Mouse (Mus musculus): ENCODE measurements around the gene Fgf3.

Gene Fgf3

DNA sequence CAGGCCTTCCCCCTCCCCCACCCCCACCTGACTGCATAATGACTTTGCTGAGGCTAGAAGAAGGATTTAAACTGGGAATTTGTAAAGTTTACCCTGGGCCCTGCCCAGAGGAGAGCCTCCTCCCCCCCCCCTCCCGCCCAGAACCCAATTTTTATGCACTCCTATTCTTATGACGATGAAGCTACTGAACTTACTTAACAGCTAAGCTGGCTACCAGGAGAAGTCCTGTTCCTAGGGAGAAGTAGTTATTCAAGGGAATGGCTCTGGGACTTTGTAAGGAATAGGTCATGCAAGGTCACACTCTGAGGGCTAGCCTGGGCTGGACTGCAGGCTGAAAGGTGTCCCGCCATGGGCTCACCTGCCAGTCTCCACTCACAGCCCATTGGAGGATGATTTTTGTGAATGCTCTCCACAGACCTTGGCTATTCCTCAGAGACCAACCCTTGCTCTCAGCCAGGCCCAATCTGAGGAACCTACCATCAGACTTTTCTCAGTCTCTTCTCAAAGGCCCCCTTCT, 20.0 kb downstream of the Fgf3 start:
- in situ Hi-C loops (cut with MseI, MboI) = no loop called here

DNA sequence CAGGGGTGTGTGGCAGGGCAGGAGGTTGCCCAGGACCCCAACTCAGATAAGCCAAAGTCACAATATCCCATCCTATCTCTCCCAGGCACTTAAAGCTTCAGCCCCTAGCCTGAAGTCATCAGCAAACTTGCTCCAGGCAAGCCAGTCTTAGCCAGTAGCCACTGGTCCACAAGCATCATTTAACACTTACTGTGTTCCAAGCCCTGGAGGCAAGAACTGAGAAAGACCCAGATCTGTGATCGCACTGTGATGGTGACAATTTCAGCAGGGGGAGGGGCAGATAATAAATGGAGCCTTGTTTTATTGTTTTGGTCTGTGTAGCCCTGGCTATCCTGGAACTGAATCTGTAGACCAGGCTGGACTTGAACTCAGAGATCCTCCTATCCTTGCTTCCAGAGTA, 20.8 kb downstream of the Fgf3 start:
- in situ Hi-C loops (cut with MseI, MboI) = no loop called here

DNA sequence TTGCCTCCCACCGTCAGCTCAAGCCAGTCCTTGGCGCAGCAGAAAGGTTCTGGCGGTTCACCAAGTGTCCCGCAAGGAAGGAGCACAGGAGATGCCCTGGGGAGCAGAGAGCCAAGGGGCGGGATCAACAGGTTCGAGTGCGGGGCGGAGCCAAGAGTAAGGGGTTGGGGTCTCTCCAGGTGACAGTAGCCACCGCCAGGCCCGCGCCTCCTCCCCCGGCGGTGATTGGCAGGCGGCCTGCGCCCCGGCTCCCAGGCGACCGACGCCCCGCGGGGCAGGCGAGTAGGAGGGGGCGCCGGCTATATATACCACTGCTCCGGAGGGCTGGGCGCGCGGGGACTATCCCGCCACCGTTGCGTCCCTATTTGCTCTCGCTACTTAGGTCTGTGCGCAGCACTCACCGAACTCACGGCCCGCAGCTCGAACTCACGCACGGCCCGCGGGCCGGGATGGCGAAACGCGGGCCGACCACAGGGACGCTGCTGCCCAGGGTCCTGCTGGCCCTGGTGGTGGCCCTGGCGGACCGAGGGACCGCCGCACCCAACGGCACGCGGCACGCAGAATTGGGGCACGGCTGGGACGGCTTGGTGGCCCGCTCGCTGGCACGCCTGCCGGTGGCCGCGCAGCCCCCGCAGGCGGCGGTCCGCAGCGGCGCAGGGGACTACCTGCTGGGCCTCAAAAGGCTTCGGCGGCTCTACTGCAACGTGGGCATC, 23.3 kb downstream of the Fgf3 start:
- in situ Hi-C loops (cut with MseI, MboI) = no loop called here

DNA sequence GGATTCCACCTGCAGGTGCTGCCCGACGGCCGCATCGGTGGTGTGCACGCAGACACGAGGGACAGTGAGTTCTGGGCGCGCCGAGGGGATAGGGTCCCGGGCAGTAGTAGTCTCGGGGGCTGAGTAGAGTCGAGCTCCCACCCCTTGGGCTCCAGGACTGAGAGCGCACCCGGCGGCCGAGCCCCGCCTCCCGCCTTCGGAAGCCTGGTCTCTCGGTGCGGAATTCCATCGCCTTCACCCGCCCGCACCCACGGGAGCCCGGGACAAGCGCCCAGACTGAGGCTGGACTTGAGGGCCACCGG, 23.8 kb downstream of the Fgf3 start:
- in situ Hi-C loops (cut with MseI, MboI) = no loop called here

DNA sequence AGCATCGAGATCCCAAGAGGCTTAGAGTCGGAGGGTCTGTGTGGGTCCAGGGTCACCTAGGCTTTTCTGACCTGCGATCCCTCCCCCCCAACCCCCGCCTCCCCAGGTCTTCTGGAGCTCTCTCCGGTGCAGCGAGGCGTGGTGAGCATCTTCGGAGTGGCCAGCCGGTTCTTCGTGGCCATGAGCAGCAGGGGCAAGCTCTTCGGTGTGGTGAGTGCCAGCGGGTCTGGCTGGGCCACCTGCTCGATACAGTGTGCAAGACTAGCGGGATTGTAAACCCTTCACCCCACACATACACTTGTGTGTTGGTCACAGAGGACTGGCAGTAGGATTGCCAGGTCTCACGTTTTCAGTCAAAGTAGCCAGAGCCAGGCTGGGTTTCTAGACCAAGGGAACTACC, 24.2 kb downstream of the Fgf3 start:
- in situ Hi-C loops (cut with MseI, MboI) = no loop called here

DNA sequence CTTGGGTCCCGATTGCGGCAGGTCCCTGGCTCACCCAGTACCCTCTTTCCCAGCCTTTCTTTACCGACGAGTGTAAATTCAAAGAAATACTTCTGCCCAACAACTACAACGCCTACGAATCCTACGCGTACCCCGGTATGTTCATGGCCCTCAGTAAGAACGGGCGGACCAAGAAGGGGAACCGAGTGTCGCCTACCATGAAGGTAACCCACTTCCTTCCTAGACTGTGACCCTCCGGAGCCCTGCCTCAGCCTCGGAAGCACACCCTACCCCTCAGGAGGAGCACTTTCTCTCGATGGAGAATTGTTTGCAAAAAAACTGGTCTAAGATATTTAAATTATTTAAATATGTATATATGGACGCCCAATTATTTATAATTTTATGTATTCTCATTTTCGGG, 24.8 kb downstream of the Fgf3 start:
- in situ Hi-C loops (cut with MseI, MboI) = no loop called here

DNA sequence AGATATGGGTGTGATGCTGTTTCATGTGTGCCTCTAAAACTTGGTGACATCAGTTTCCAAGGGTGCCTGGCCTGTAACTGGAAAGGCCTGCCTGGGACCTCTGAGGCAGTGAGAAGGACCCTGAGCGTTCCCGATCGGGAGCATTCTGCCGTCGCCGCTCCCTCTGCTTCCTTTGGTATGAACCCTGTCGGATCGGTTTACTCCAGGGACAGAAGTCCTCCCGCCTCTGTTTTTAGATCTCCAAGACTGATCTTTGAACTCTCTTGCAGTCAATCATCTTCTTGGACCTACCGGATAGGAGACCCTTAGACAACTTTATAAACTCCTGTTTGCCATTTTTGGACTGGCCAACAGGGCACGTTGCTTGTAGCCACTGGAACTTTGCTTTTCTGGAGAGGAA, 25.3 kb downstream of the Fgf3 start:
- in situ Hi-C loops (cut with MseI, MboI) = no loop called here

DNA sequence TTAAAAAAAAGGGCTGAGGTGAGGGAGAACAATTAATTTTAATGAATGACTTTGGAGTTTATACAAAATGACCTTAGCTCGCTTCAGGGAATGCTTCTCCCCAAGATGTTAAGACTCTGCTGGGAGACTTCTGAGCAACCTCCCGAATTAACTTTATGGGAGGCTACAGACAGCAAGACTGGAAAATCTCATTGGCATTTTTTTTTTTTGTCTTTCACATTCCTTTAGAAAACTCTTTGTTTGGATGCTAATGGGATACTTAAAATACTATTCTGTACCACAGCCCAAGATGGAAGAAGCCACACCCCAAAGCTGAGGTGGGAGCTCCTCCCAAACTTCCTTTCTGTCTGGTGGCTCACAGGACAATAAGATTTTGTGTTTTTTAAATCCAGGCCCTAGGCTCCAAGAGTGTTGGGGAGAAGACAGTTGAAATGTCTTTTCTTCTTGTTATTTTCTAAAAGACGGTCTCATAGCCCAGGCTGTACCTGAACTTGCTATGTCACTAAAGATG, 26.3 kb downstream of the Fgf3 start:
- in situ Hi-C loops (cut with MseI, MboI) = no loop called here

DNA sequence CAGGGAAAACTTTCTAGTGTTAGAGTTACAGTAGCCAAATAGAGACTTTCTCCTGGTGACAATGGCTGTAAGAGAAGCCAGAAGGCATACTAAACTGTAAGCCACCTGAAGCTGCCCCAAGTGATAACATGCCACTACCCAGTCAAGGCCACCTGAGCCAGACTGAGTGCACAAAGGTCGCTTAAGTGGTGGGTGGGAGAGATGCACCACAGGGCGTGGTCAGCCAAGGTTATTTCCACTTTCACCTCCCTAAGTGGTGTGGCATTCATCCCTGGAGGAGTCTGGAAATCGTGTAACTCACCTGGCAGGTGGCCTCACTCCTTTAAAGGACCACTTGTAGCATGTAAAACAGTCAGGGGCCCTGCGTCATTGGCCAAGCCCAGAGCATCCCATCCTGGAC, 29.3 kb downstream of the Fgf3 start:
- in situ Hi-C loops (cut with MseI, MboI) = no loop called here

DNA sequence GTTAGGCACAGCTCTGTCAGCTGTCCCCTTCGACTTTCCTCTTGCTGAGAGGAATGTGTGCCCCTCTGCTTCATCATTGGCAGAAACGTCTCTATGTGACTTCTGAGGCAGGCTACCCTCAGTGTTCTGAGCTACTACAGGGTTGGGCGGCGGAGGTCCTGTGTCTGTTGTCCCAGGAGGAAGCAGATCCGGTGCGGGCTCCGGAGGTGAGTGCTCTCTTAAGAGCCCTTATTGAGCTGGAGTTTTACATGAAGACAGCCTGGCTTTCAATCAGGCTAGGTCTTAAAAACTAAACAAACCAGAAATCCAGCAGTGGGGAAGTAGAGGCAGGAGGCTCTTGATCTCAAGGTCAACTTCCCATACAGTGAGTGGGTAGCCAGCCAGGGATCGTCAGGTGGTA, 29.7 kb downstream of the Fgf3 start:
- in situ Hi-C loops (cut with MseI, MboI) = no loop called here

DNA sequence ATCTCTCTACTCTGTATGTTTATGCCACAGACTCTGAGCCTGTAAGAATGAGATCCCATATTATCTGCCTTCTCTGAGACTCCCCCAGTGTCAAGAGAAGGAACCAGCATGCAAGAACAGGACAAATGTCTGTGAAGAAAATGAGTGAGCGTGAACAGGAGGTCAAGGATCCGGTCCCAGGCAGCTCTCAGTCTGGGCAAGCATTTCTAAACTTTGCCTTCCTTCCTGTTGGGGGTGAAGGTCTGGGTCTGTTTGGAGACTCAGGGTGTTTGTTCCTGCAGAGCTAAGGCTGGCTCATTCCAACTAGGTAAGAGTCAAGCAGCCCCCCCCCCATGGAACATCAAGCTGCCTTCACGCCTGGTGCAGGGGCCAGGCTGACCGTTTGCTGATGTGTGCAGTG, 34.5 kb downstream of the Fgf3 start:
- in situ Hi-C loops (cut with MseI, MboI) = no loop called here

DNA sequence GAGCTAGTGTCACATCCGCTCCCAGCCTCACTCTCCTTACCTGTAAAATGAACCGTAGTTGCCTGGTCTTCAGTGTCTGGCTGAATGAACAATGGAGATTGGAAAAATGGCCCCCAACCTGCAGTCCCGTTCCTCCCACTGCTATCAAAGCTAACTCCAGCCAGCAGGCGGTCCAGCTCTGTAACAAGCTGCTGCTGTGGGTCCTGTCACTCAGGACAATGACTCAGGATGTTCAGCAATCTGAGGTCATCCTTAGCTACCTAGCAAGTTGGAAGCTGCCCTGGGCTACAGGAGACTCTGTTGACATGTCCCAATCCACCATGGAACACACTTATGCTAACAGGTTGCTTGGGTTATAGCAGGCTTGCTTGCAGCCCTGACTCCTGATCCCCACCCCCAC, 35.3 kb downstream of the Fgf3 start:
- in situ Hi-C loops (cut with MseI, MboI) = no loop called here

DNA sequence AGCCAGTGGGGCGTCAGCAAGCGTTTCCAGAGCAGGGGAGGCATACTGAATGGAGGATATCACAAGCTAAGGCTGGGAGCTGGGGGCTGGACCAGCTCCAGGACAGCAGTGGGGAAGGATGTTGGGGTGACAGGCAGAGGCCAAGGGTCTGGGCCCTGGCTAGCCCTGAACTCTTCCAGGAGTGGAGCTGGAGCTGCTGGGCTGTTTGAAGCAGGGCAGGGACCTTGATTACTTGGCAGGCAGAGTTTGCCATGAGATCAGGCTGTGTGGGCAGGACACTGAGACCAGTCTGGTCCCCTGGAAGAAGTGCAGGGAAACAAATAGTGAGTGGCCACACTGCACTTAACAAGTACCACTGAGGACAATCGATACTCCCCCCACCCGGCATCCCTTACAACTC, 36.3 kb downstream of the Fgf3 start:
- in situ Hi-C loops (cut with MseI, MboI) = no loop called here

DNA sequence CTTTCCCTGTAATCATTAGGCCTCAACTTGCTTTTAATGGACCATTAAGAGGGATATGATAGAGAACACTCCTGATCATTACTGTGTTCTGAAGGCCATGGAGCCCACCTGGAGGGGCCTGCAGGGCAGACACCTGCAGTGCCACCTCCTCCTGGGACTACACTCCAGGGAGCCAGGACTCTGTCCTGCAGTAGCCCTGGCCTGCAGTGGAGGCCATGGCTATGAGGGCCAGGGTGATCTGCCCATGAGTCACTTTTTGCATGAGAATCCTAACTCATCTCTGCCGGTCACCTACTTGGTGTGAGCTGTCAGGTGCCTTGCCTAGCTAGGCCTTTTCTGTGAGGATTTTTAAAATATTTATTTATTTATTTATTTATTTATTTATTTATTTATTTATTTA, 40.5 kb downstream of the Fgf3 start:
- in situ Hi-C loops (cut with MseI, MboI) = no loop called here

DNA sequence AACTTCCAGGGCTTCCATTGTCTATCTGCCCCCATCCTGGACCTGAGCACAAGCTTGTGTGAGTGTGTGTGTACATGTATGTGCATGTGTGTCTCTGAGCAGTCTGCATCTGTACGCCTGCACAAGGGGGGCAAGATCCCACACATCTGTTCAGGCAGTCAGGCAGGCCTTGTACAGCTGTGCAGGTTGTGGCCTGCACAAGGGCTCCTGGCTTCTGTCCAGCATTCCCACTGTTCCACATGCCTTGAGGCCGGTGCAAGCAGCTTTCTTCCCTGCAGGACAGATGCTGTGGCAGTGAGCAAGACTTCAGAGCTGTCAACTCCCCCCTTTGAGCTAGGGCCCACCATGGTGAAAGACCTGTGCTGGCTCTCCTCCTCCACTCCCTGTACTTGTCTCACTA, 45.2 kb downstream of the Fgf3 start:
- in situ Hi-C loops (cut with MseI, MboI) = loop anchor here in 1 of 2 experiments (5.0 kb wide), 1 partner anchor 286 kb away; no protein-coding TSS in a partner anchor

DNA sequence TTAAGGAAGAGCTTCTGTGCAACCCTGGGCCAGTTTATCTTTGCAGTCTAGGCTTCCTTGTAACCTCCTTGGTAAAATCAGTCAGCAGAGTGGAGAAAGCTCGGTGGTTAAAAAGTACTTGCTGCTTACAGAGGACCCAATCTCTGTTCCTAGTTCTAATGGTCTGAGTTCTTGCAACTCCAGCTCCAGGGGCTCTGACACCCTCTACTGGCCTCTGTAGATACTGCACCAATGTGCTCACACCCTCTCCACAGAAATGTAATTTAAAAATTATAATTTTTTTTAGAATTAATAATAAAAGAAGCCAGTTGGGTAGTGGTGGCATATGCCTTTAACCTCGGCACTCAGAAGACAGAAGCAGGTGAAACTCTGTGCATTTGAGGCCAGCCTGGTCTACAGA, 49.8 kb downstream of the Fgf3 start:
- in situ Hi-C loops (cut with MseI, MboI) = no loop called here

DNA sequence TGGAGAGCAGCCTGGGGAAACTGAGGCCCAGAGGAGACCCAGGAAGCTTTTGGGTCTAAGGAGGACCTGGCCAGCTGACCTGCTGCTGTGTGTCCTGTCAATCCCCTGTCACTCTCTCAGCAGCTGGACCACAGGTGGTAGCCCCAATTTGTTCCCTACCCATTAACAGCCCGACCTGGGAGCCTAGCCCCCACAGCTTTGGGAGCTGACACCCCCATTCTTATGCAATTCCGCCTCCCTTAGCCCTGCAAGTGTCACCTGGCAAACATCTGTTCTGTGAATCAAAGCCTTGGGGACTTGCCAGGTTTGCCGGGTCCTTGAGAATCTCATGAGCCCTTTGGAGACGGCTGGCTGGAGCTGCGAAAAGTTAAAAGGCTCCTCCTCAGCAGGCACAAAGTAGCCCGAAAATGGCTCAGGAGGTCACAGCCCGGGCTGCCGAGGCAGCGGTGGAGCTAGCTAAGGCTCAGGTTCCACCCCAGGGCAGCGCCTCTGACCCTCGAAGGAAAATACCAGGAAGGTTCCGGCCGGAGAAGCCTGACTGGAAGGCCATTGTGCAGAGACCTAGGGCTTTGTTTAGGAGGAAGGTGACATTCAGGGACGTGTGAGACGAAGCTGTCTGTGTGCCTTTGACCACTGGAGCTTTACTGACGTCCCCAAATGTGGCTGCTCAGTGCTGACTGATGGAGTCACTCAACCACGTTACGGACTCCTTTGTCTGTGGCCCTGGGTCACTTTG, 50.8 kb downstream of the Fgf3 start:
- in situ Hi-C loops (cut with MseI, MboI) = no loop called here

DNA sequence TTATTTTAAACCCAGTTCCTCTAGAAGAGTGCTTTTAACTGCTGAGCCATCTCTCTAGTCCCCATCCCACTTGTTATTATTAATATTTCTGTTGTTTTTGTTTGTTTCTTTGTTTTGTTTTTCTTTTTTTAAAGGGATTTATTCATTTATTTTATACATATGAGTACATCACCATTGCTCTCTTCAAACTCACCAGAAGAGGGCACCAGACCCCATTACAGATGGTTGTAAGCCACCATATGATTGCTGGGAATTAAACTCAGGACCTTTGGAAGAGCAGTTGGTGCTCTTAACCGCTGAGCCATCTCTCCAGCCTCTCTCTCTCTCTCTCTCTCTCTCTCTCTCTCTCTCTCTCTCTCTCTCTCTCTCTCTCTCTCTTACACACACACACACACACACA, 52.8 kb downstream of the Fgf3 start:
- in situ Hi-C loops (cut with MseI, MboI) = loop anchor here (5.0 to 10.0 kb wide), 2 partner anchors 43 to 106 kb away; partner anchors contain the start of gene Fgf4 (in 1 of the 2)

DNA sequence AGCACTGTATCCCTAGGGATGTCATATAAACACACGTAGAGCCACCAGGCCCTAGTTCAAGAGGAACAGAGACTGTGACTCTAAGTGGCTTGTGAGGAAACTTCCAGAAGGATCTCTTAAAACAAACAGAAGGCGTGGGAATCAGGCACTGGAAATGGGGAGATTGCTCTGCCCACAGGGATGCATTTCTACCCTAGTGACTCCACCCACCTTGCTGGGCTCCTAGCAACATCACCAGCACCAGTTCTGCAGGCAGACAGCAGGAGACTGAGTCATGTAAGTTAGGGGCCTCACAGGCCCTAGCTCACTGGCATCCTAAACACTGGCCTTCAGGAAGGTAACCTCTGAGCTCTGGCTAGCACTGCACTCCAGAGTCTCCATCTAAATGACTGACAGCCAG, 54.0 kb downstream of the Fgf3 start:
- in situ Hi-C loops (cut with MseI, MboI) = loop anchor here (5.0 to 10.0 kb wide), 2 partner anchors 45 to 107 kb away; partner anchors contain the start of gene Fgf4 (in 1 of the 2)

DNA sequence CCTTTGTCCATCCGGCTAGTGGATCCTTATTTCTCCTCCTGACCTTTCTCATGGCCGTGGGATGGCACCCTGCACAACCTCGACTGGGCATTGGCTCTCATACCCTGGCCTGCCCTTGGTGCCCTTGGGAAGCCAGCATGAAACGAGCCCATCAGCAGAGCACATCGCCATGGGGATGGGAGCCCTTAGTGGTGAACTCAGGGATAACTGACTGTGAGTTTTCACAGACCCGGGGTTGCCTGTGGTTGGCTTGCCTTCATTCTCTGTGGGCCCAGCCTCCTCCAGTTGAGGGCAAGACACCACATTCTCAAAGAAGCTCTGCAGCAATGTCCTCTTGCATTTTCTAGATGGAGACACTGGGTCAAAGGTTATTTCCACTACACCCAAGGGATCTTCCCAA, 54.4 kb downstream of the Fgf3 start:
- in situ Hi-C loops (cut with MseI, MboI) = loop anchor here (5.0 to 10.0 kb wide), 2 partner anchors 45 to 108 kb away; partner anchors contain the start of gene Fgf4 (in 1 of the 2)
